Mouse (Mus musculus) stomach, embryonic 14.5 days (tissue): ENCODE measurements around the gene Spata31d1b. TPM values are rescaled to one million over a fixed set of nuclear protein-coding genes. Genes with fewer than 3 reads are reported as not detected.
A peak's percentile ranks its signal among the peaks of the same experiment; 100 is the strongest.
"Not testable (repeated sequence)": the region's sequence is repeated elsewhere in the genome, so short reads cannot be mapped to it uniquely, and the experiment has no call there.

ENCODE experiments used
- ATAC-seq: fragments of 200-750 bp; cut with Nextera tagmentation; 2 replicates; pipeline ENCODE4 v1.8.0; 2017; ENCODE audit warnings: low read depth, moderate TSS enrichment; ENCODE audit not compliant: insufficient number of reproducible peaks, insufficient read depth, low FRiP score
- H3K27ac ChIP-seq: fragments of 300-500 bp; sonication (generic); 2 replicates; pipeline ENCODE4 v1.5.1; 2014; ENCODE audit warnings: mild to moderate bottlenecking, low read length, moderate library complexity, mixed read lengths
- H3K27me3 ChIP-seq: fragments of 300-500 bp; sonication (generic); 2 replicates; pipeline ENCODE4 v1.6.1; 2014; ENCODE audit warnings: low read length, control low read depth, mixed read lengths; ENCODE audit not compliant: control insufficient read depth, insufficient read depth
- H3K36me3 ChIP-seq: fragments of 300-500 bp; sonication (generic); 2 replicates; pipeline ENCODE4 v1.6.1; 2014; ENCODE audit warnings: mild to moderate bottlenecking, control low read depth, low read length, moderate library complexity, mixed read lengths; ENCODE audit not compliant: control insufficient read depth, insufficient read depth
- H3K4me1 ChIP-seq: fragments of 300-500 bp; sonication (generic); 2 replicates; pipeline ENCODE4 v1.6.1; 2014; ENCODE audit warnings: low read length, control low read depth, mixed read lengths; ENCODE audit not compliant: control insufficient read depth, insufficient read depth
- H3K4me2 ChIP-seq: fragments of 300-500 bp; sonication (generic); replicated peaks from 2 replicates; pipeline ENCODE4 v1.6.1; 2014; ENCODE audit warnings: low read depth, low read length, control low read depth
- H3K4me3 ChIP-seq: fragments of 300-500 bp; sonication (generic); 2 replicates; pipeline ENCODE4 v1.5.1; 2014; ENCODE audit warnings: low read depth, low read length, control low read depth
- H3K9ac ChIP-seq: fragments of 300-500 bp; sonication (generic); replicated peaks from 2 replicates; pipeline ENCODE4 v1.6.1; 2014; ENCODE audit warnings: low read depth, mild to moderate bottlenecking, control low read depth, low read length, moderate library complexity, mixed read lengths
- H3K9me3 ChIP-seq: fragments of 300-500 bp; sonication (generic); 2 replicates; pipeline ENCODE4 v1.6.1; 2016; ENCODE audit warnings: low read depth, low read length, control low read depth; ENCODE audit not compliant: control insufficient read depth
- WGBS: fragments of 180-500 bp; shearing (Covaris S2); extraction: QIAGEN DNeasy Blood & Tissue Kit; methylation state at CpG from one replicate; pipeline ENCODE4 v1.1.7; 2014; 5-methylcytosine and 5-hydroxymethylcytosine counted together
- polyA plus RNA-seq: library from polyadenylated mRNA; unstranded; fragments of >200 nt; fragmentation: Nextera tagmentation; extraction: Ambion mirVana; gene quantifications from 2 replicates; pipeline ENCODE4 v1.2.1, GENCODE M21; 2014

Gene Spata31d1b
- polyA plus RNA-seq = not detected in 2 replicates

- not testable (repeated sequence) for H3K9me3 ChIP-seq, H3K27me3 ChIP-seq, H3K4me2 ChIP-seq, H3K9ac ChIP-seq, ATAC-seq, H3K36me3 ChIP-seq, H3K27ac ChIP-seq, H3K4me3 ChIP-seq, H3K4me1 ChIP-seq
- WGBS = 71% methylated on average over 3 of the region's 3 CpGs
These were observed at the start of gene Spata31d1b for GRCm38 (mm10) chr13:59711984-59712383. Gene Spata31d1b, plus strand, starts transcription at chr13:59712284.

- peaks cover 6% of the 10 kb centered on the region for H3K36me3 ChIP-seq
- H3K4me2 ChIP-seq = no peak overlapping the region
- 86% methylated on average over 19 of the region's 19 CpGs for WGBS
- 0 out of 2 replicates have a peak, but pooled peaks cover 6% of the 10 kb centered on the region for H3K4me1 ChIP-seq
- no peak for ATAC-seq
- H3K27me3 ChIP-seq = no peaks in the 10 kb centered on the region
- H3K4me3 ChIP-seq = no peak overlapping the region
- H3K9ac ChIP-seq = no peak overlapping the region
- H3K27ac ChIP-seq = no peak overlapping the region
- H3K9me3 ChIP-seq = no peaks in the 10 kb centered on the region
These were observed 48.0 kb upstream of the Spata31d1b start for GRCm38 (mm10) chr13:59663939-59664712.

- H3K9me3 ChIP-seq = no peaks in the 10 kb centered on the region
- peaks cover 6% of the 10 kb centered on the region for H3K36me3 ChIP-seq
- no peak overlapping the region for H3K4me3 ChIP-seq
- 84% methylated on average over 5 of the region's 5 CpGs for WGBS
- H3K27me3 ChIP-seq = no peaks in the 10 kb centered on the region
- no peak overlapping the region for H3K4me2 ChIP-seq
- no peak overlapping the region for H3K9ac ChIP-seq
- 0 out of 2 replicates have a peak, but pooled peaks cover 6% of the 10 kb centered on the region for H3K4me1 ChIP-seq
- ATAC-seq = no peak
- 0 out of 2 replicates have a peak overlapping the region, but pooled peaks have one; percentile 18 for H3K27ac ChIP-seq
These were observed 44.3 kb upstream of the Spata31d1b start for GRCm38 (mm10) chr13:59667763-59668162.

- peak overlapping the region; percentile 75 for H3K27ac ChIP-seq
- peaks cover 8% of the 10 kb centered on the region for H3K4me1 ChIP-seq
- H3K9ac ChIP-seq = no peak overlapping the region
- no peak overlapping the region for H3K4me2 ChIP-seq
- no peaks in the 10 kb centered on the region for H3K27me3 ChIP-seq
- peaks cover 6% of the 10 kb centered on the region for H3K36me3 ChIP-seq
- no peaks in the 10 kb centered on the region for H3K9me3 ChIP-seq
- WGBS = 41% methylated on average over 11 of the region's 11 CpGs
- H3K4me3 ChIP-seq = no peak overlapping the region
- peak; percentile 91 for ATAC-seq
These were observed 43.5 kb upstream of the Spata31d1b start for GRCm38 (mm10) chr13:59668501-59669093.

GRCm38 (mm10) chr13:59669946-59670345 lies 42.1 kb upstream of the Spata31d1b start:
- no peak overlapping the region for H3K27ac ChIP-seq
- no peak overlapping the region for H3K9ac ChIP-seq
- no peak for ATAC-seq
- H3K4me2 ChIP-seq = no peak overlapping the region
- H3K36me3 ChIP-seq = no peaks in the 10 kb centered on the region; the same call in 1 of the 2 replicates
- H3K27me3 ChIP-seq = no peaks in the 10 kb centered on the region
- 91% methylated on average over 10 of the region's 10 CpGs for WGBS
- H3K4me3 ChIP-seq = no peak overlapping the region
- no peaks in the 10 kb centered on the region for H3K9me3 ChIP-seq
- H3K4me1 ChIP-seq = peaks cover 17% of the 10 kb centered on the region

- ATAC-seq = no peak
These were observed 40.6 kb upstream of the Spata31d1b start for GRCm38 (mm10) chr13:59671521-59671920.

GRCm38 (mm10) chr13:59672248-59672647 lies 39.8 kb upstream of the Spata31d1b start:
- Histone ChIP-seq H3K9me3 (no peaks in the 10 kb centered on the region), H3K27ac (no peak overlapping the region), H3K36me3 (no peaks in the 10 kb centered on the region), H3K9ac (no peak overlapping the region), H3K4me2 (no peak overlapping the region), H3K4me1 (peaks cover 17% of the 10 kb centered on the region), H3K4me3 (no peak overlapping the region), H3K27me3 (no peaks in the 10 kb centered on the region)
- ATAC-seq = no peak
- WGBS = 65% methylated on average over 6 of the region's 6 CpGs

More at GRCm38 (mm10) chr13:59671521-59671920, 40.6 kb upstream of the Spata31d1b start:
- H3K4me3 ChIP-seq = no peak overlapping the region
- WGBS = 68% methylated on average over 2 of the region's 2 CpGs
- no peak overlapping the region for H3K27ac ChIP-seq
- no peaks in the 10 kb centered on the region for H3K27me3 ChIP-seq
- no peaks in the 10 kb centered on the region for H3K36me3 ChIP-seq
- H3K4me1 ChIP-seq = peaks cover 17% of the 10 kb centered on the region
- no peaks in the 10 kb centered on the region for H3K9me3 ChIP-seq
- no peak overlapping the region for H3K4me2 ChIP-seq
- H3K9ac ChIP-seq = no peak overlapping the region

GRCm38 (mm10) chr13:59673597-59673996 lies 38.5 kb upstream of the Spata31d1b start:
- no peak for ATAC-seq
- H3K4me3 ChIP-seq = no peak overlapping the region
- no peak overlapping the region for H3K27ac ChIP-seq
- H3K9ac ChIP-seq = no peak overlapping the region
- H3K36me3 ChIP-seq = no peaks in the 10 kb centered on the region
- peak overlapping the region; percentile 49 for H3K4me2 ChIP-seq
- H3K9me3 ChIP-seq = no peaks in the 10 kb centered on the region
- peaks cover 15% of the 10 kb centered on the region for H3K4me1 ChIP-seq
- no peaks in the 10 kb centered on the region for H3K27me3 ChIP-seq
- WGBS = 51% methylated on average over 7 of the region's 7 CpGs
